Mouse (Mus musculus): ENCODE results near the gene Troap. TPM values are rescaled to one million over a fixed set of nuclear protein-coding genes. Genes with fewer than 3 reads are reported as not detected.

The Troap gene
- total and polyA plus RNA-seq, 3 experiments = 25.8 to 70.2 TPM; not detected in 1

DNA sequence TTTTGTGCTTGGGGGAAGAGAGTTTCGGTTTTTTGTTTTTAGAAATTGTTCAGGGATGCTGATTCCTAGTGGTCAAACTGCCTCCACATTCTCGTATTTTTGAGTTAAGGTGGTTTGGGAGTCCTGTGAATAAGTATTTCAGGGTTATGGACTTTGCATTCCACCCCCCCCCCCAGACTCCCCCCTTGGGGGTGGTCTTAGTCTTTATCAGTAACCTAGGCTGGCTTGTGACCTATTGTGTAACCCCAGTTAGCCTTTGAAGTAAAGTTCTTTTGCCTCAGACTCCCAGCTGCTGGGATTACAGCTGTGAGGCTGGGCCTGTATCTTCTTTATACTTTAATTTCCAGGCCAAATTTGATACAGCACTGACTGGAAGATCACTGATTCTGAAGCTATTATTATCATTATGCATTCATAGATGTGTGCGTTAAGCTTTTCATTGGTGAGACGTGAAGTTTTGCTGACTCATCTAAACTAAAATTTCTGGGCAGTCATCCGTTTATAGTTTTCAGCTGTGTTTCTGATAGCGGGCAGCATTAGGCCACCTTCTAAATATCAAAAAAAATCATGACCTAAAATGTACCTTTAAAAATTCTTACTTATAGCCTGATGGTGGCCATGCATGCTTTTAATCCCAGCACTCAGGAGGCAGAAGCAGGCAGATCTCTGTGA, 53.6 kb downstream of the Troap start:
- H3K9ac ChIP-seq (ENCODE audit: control insufficient read depth, low read depth, low read length, poor library complexity, severe bottlenecking) = no peak overlapping the region
- no peak overlapping the region for H3K4me3 ChIP-seq (ENCODE audit: control insufficient read depth in 1 of 2, insufficient read depth in 1 of 2, low read depth in 2 of 2, low read length in 2 of 2)
- peaks cover 8% of the 10 kb centered on the region for H3K79me2 ChIP-seq (ENCODE audit: control insufficient read depth, insufficient read depth, low read length, poor library complexity)
- no peaks in the 10 kb centered on the region for H3K9me3 ChIP-seq (replicated peaks; ENCODE audit: insufficient read depth, low read length)
- H3K36me3 ChIP-seq (ENCODE audit: control insufficient read depth in 1 of 2, insufficient read depth in 2 of 2, low read length in 2 of 2) = peaks cover 0 to 10% of the 10 kb centered on the region in 2 experiments; a peak in 2 of 4 replicates
- no peak overlapping the region for H3K27ac ChIP-seq (ENCODE audit: control insufficient read depth, low read depth, low read length)
- no peak for DNase-seq (ENCODE audit: low read depth, low spot score)
- TF ChIP-seq USF2 (IDR thresholded peaks at IDR 0.05; ENCODE audit: borderline replicate concordance in 1 of 2, insufficient read depth in 1 of 2, low read depth in 1 of 2, low read length in 2 of 2) (no peak), ETS1 (IDR thresholded peaks at IDR 0.05; ENCODE audit: low read depth, low read length) (peak; percentile 34; the same call in 1 of the 2 replicates), MAFK (IDR thresholded peaks at IDR 0.05; ENCODE audit: borderline replicate concordance, low read depth, low read length) (peak; percentile 89)
- peaks cover 0 to 3% of the 10 kb centered on the region in 2 experiments; a peak in 2 of 4 replicates for H3K27me3 ChIP-seq (ENCODE audit: control insufficient read depth in 1 of 2, insufficient read depth in 2 of 2, low read length in 2 of 2)
- peaks cover under 1 to 5% of the 10 kb centered on the region in 2 experiments for H3K4me1 ChIP-seq (ENCODE audit: control insufficient read depth in 1 of 2, insufficient read depth in 2 of 2, low read length in 2 of 2)

DNA sequence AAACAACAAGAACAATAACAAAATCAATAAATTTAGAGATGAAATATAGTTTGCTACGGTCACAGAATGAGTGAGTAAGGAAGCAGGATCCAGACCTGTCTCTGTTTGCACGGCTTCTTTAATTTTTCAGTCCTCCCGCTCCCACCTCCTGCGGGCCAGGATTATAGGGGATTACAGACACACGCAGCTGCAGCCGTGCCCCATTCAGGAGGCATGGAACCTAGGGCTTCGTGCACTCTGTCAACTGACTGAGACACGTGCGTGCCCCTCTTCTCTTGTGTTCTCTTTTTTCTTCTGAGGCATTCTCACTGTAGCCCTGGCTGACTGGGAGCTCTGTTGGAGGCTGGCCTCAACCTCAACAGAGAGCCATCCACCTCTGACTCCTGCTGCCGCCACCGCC, 55.1 kb downstream of the Troap start:
- Histone ChIP-seq H3K4me1 (ENCODE audit: control insufficient read depth in 1 of 2, insufficient read depth in 2 of 2, low read length in 2 of 2) (no peaks in the 10 kb centered on the region), H3K9ac (ENCODE audit: control insufficient read depth, low read depth, low read length, poor library complexity, severe bottlenecking) (no peak overlapping the region), H3K36me3 (ENCODE audit: control insufficient read depth in 1 of 2, insufficient read depth in 2 of 2, low read length in 2 of 2) (peaks cover 0 to 4% of the 10 kb centered on the region in 2 experiments; a peak in 3 of 4 replicates), H3K4me3 (ENCODE audit: control insufficient read depth in 1 of 2, insufficient read depth in 1 of 2, low read depth in 2 of 2, low read length in 2 of 2) (no peak overlapping the region), H3K9me3 (replicated peaks; ENCODE audit: insufficient read depth, low read length) (no peaks in the 10 kb centered on the region), H3K79me2 (ENCODE audit: control insufficient read depth, insufficient read depth, low read length, poor library complexity) (peaks cover 8% of the 10 kb centered on the region), H3K27ac (ENCODE audit: control insufficient read depth, low read depth, low read length) (no peak overlapping the region), H3K27me3 (ENCODE audit: control insufficient read depth in 1 of 2, insufficient read depth in 2 of 2, low read length in 2 of 2) (peaks cover 0 to 3% of the 10 kb centered on the region in 2 experiments; a peak in 2 of 4 replicates)
- DNase-seq (ENCODE audit: low read depth, low spot score) = no peak
- no peak for TF ChIP-seq MXI1 (IDR thresholded peaks at IDR 0.05; ENCODE audit: low read depth, low read length)
- no peak for TF ChIP-seq CHD2 (IDR thresholded peaks at IDR 0.05; ENCODE audit: low read length)
- TF ChIP-seq SIN3A (IDR thresholded peaks at IDR 0.05; ENCODE audit: low read length) = no peak
- TF ChIP-seq TBP (IDR thresholded peaks at IDR 0.05; ENCODE audit: low read depth, low read length) = no peak
- no peak for TF ChIP-seq BHLHE40 (IDR thresholded peaks at IDR 0.05; ENCODE audit: borderline replicate concordance, low read depth, low read length)
- TF ChIP-seq ETS1 (IDR thresholded peaks at IDR 0.05; ENCODE audit: low read depth, low read length) = no peak
- no peak for TF ChIP-seq GATA1 (IDR thresholded peaks at IDR 0.05; ENCODE audit: low read depth, low read length)
- no peak for TF ChIP-seq JUND (IDR thresholded peaks at IDR 0.05; ENCODE audit: low read depth, low read length)
- no peak for TF ChIP-seq TAL1 (IDR thresholded peaks at IDR 0.05; ENCODE audit: low read length)
- TF ChIP-seq MEF2A (IDR thresholded peaks at IDR 0.05; ENCODE audit: extremely low read depth, insufficient replicate concordance, low read depth, low read length, poor library complexity, severe bottlenecking) = no peak
- no peak for TF ChIP-seq CTCF (IDR thresholded peaks at IDR 0.05 in 2 of 3, conservative IDR thresholded peaks at IDR 0.05 in 1 of 3; ENCODE audit: control insufficient read depth in 1 of 3, insufficient read depth in 1 of 3, low read depth in 2 of 3, low read length in 3 of 3, poor library complexity in 1 of 3, severe bottlenecking in 1 of 3)

Measured in MEL (cell line).